Mouse (Mus musculus) liver, postnatal 0 days (tissue): ENCODE measurements around the gene Pfdn6.

Experiments used
- CTCF ChIP-seq: sonication (generic); IDR thresholded peaks from 2 replicates; pipeline ENCODE4 v1.5.1; 2016; ENCODE audit warnings: antibody characterized with exemption, low read depth
- EP300 ChIP-seq: IDR thresholded peaks from 2 replicates; pipeline ENCODE4 v1.6.1; 2016; ENCODE audit warnings: antibody characterized with exemption, low read depth, mild to moderate bottlenecking

DNA sequence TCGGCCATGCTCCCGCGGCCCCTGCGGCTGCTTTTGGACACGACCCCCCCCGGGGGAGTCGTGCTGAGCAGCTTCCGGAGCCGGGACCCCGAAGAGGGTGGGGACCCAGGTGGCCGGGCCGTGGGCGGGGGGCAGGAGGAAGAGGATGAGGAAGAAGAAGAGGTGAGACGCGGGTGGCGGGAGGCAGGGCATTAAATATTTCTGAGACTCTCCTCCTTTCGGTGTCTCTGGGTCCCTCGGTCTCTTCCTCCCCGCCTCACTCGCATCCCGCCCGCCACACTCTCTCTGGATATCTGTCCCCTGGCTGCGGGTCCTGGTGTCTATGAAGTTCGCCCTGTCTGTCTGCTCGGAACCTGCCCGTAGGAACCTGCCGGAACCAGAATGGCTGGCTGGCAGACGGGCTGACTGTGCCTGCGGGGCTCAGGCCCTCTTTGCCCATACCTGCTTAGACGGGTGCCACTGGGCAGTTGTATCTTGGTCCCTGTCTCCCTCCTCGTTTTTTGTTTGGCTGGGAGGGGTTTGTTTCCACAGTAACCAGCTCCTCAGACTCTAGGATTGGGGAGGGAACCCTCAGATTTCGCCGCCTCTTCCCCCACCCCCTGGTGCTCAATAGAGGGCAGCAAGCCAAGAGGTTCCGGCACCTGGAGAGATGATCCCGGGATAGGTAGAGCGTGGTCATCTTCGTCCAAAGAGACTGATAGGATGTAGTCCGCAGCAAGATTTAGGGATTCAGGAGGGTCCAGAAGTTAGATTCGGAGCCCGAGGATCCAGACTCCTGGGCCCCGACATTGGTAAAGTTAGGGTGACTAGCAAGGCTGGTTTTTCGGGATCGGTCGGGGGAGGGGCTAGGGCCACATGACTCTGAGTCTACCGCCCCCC lies 9.6 kb downstream of the Pfdn6 start:
- no peak for TF ChIP-seq CTCF
- no peak for TF ChIP-seq EP300
